Mouse (Mus musculus) E14TG2a.4 (cell line): ENCODE results near the gene Kri1.

Experiments
- CTCF ChIP-seq: conservative IDR thresholded peaks from 2 replicates; pipeline ENCODE4 v1.5.1; 2014; ENCODE audit warnings: low read length
- NANOG ChIP-seq: IDR thresholded peaks from 2 replicates; pipeline ENCODE4 v1.6.1; 2014; ENCODE audit warnings: borderline replicate concordance, low read length, mixed read lengths
- POU5F1 ChIP-seq: IDR thresholded peaks from 2 replicates; pipeline ENCODE4 v1.6.1; 2014; ENCODE audit warnings: low read length, borderline replicate concordance

DNA sequence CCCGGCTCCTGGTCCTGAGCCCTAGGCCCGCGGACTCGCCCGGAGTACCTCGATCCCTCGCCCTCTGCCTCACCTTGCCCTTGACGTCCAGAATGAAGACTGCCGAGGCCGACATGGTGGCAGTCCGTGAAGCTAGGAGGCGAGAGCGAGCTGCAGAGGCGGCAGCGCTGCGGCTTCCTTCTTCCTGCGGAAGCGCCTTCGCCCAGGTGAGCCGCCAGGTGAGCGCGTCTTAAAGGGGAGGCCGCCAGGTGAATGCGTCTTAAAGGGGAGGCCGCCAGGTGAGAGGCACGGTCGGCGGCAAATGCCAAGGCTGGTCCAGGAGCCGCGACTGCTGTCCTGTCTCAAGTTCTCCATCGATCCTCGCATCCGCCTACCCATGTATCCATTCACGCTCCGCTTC lies 24.4 kb upstream of the Kri1 start, which contains the start of gene Ap1m2:
- TF ChIP-seq CTCF (no peak), POU5F1 (no peak), NANOG (no peak)
